Mouse (Mus musculus) limb, embryonic 10.5 days (tissue): Measurements from ENCODE around the gene Olfr1393. TPM values are rescaled to one million over a fixed set of nuclear protein-coding genes. Genes with fewer than 3 reads are reported as not detected.
A peak's percentile ranks its signal among the peaks of the same experiment; 100 is the strongest.

Experiments used
- DNase-seq: peaks from one replicate; pipeline ENCODE4 v3.0.0-alpha.2; 2017; ENCODE audit warnings: low spot score
- H3K27ac ChIP-seq: fragments of 300-500 bp; sonication (generic); 2 replicates; pipeline ENCODE4 v1.5.1; 2016; ENCODE audit warnings: mild to moderate bottlenecking
- H3K27me3 ChIP-seq: fragments of 300-500 bp; sonication (generic); 2 replicates; pipeline ENCODE4 v1.6.1; 2016; ENCODE audit warnings: low read depth, mild to moderate bottlenecking; ENCODE audit not compliant: poor library complexity, severe bottlenecking
- H3K36me3 ChIP-seq: fragments of 300-500 bp; sonication (generic); 2 replicates; pipeline ENCODE4 v1.6.1; 2016; ENCODE audit warnings: mild to moderate bottlenecking, moderate library complexity
- H3K4me1 ChIP-seq: fragments of 300-500 bp; sonication (generic); 2 replicates; pipeline ENCODE4 v1.6.1; 2016
- H3K4me3 ChIP-seq: fragments of 300-500 bp; sonication (generic); 2 replicates; pipeline ENCODE4 v1.5.1; 2016; ENCODE audit warnings: mild to moderate bottlenecking, moderate library complexity
- H3K9me3 ChIP-seq: fragments of 300-500 bp; sonication (generic); replicated peaks from 2 replicates; pipeline ENCODE4 v1.6.1; 2016; ENCODE audit warnings: mild to moderate bottlenecking
- WGBS: fragments of 180-500 bp; shearing (Covaris S2); methylation state at CpG from one replicate; pipeline ENCODE4 v1.1.7; 2016; 5-methylcytosine and 5-hydroxymethylcytosine counted together
- polyA plus RNA-seq: library from polyadenylated mRNA; unstranded; fragments of >200 nt; fragmentation: Nextera tagmentation; extraction: Ambion mirVana; gene quantifications from 2 replicates; pipeline ENCODE4 v1.2.1, GENCODE M21; 2016

Gene Olfr1393
- polyA plus RNA-seq, 1 experiment from 2014 or later, result not detected

GRCm38 (mm10) chr11:49260598-49261312, 17.3 kb upstream of the Olfr1393 start:
- H3K27ac ChIP-seq, result no peak overlapping the region
- H3K4me1 ChIP-seq, result no peaks in the 10 kb centered on the region
- peaks cover 70% of the 10 kb centered on the region for H3K36me3 ChIP-seq

GRCm38 (mm10) chr11:49261313-49261855, 16.7 kb upstream of the Olfr1393 start:
- no peaks in the 10 kb centered on the region for H3K9me3 ChIP-seq
- WGBS, result 92% methylated on average over 14 of the region's 14 CpGs
- no peak overlapping the region for H3K27ac ChIP-seq
- H3K4me3 ChIP-seq, result no peak overlapping the region
- DNase-seq, result no peak
- H3K36me3 ChIP-seq, result peaks cover 66% of the 10 kb centered on the region
- no peaks in the 10 kb centered on the region for H3K27me3 ChIP-seq
- no peaks in the 10 kb centered on the region for H3K4me1 ChIP-seq

More at GRCm38 (mm10) chr11:49260598-49261312, 17.3 kb upstream of the Olfr1393 start:
- no peaks in the 10 kb centered on the region for H3K9me3 ChIP-seq
- H3K27me3 ChIP-seq, result no peaks in the 10 kb centered on the region
- no peak for DNase-seq
- 94% methylated on average over 21 of the region's 21 CpGs for WGBS
- no peak overlapping the region for H3K4me3 ChIP-seq

GRCm38 (mm10) chr11:49262286-49262685, 15.8 kb upstream of the Olfr1393 start:
- H3K27me3 ChIP-seq, result no peaks in the 10 kb centered on the region
- H3K4me3 ChIP-seq, result no peak overlapping the region
- H3K4me1 ChIP-seq, result no peaks in the 10 kb centered on the region
- peaks cover 58% of the 10 kb centered on the region for H3K36me3 ChIP-seq
- WGBS, result 96% methylated on average over 5 of the region's 5 CpGs
- DNase-seq, result no peak
- no peaks in the 10 kb centered on the region for H3K9me3 ChIP-seq
- no peak overlapping the region for H3K27ac ChIP-seq

- H3K9me3 ChIP-seq, result no peaks in the 10 kb centered on the region
- H3K36me3 ChIP-seq, result peaks cover 54% of the 10 kb centered on the region
- H3K4me3 ChIP-seq, result no peak overlapping the region
- no peak overlapping the region for H3K27ac ChIP-seq
- no peaks in the 10 kb centered on the region for H3K27me3 ChIP-seq
- DNase-seq, result no peak
- WGBS, result 97% methylated on average over 6 of the region's 6 CpGs
- H3K4me1 ChIP-seq, result no peaks in the 10 kb centered on the region
These were observed 15.0 kb upstream of the Olfr1393 start for GRCm38 (mm10) chr11:49263149-49263548.

- no peaks in the 10 kb centered on the region for H3K9me3 ChIP-seq
- H3K36me3 ChIP-seq, result peaks cover 51% of the 10 kb centered on the region
- H3K4me1 ChIP-seq, result no peaks in the 10 kb centered on the region
- 89% methylated on average over 7 of the region's 7 CpGs for WGBS
- no peak overlapping the region for H3K4me3 ChIP-seq
- H3K27ac ChIP-seq, result no peak overlapping the region
- H3K27me3 ChIP-seq, result no peaks in the 10 kb centered on the region
- DNase-seq, result no peak
These were observed 14.0 kb upstream of the Olfr1393 start for GRCm38 (mm10) chr11:49264081-49264480.

GRCm38 (mm10) chr11:49264622-49265021, 13.5 kb upstream of the Olfr1393 start:
- Histone ChIP-seq H3K36me3 (peaks cover 50% of the 10 kb centered on the region), H3K9me3 (no peaks in the 10 kb centered on the region), H3K4me1 (no peaks in the 10 kb centered on the region), H3K4me3 (no peak overlapping the region), H3K27ac (no peak overlapping the region), H3K27me3 (no peaks in the 10 kb centered on the region)
- WGBS, result 79% methylated on average over 11 of the region's 11 CpGs
- no peak for DNase-seq

- DNase-seq, result no peak
- Histone ChIP-seq H3K27ac (no peak overlapping the region), H3K36me3 (peaks cover 45% of the 10 kb centered on the region), H3K9me3 (no peaks in the 10 kb centered on the region), H3K4me1 (no peaks in the 10 kb centered on the region), H3K4me3 (no peak overlapping the region), H3K27me3 (no peaks in the 10 kb centered on the region)
- WGBS, result 94% methylated on average over 8 of the region's 8 CpGs
These were observed 13.0 kb upstream of the Olfr1393 start for GRCm38 (mm10) chr11:49265101-49265500.

- Histone ChIP-seq H3K27ac (no peak overlapping the region), H3K36me3 (peaks cover 29% of the 10 kb centered on the region), H3K9me3 (no peaks in the 10 kb centered on the region), H3K4me3 (no peak overlapping the region), H3K27me3 (no peaks in the 10 kb centered on the region), H3K4me1 (no peaks in the 10 kb centered on the region)
- 90% methylated on average over 6 of the region's 6 CpGs for WGBS
- no peak for DNase-seq
These were observed 11.4 kb upstream of the Olfr1393 start for GRCm38 (mm10) chr11:49266671-49267070.

GRCm38 (mm10) chr11:49267316-49267715, 10.8 kb upstream of the Olfr1393 start:
- no peak overlapping the region for H3K27ac ChIP-seq
- peaks cover 23% of the 10 kb centered on the region for H3K36me3 ChIP-seq
- no peaks in the 10 kb centered on the region for H3K9me3 ChIP-seq
- H3K27me3 ChIP-seq, result no peaks in the 10 kb centered on the region
- no peak for DNase-seq
- 91% methylated on average over 10 of the region's 10 CpGs for WGBS
- H3K4me3 ChIP-seq, result no peak overlapping the region
- no peaks in the 10 kb centered on the region for H3K4me1 ChIP-seq

- 89% methylated on average over 15 of the region's 15 CpGs for WGBS
- no peaks in the 10 kb centered on the region for H3K4me1 ChIP-seq
- no peak overlapping the region for H3K27ac ChIP-seq
- no peaks in the 10 kb centered on the region for H3K27me3 ChIP-seq
- peaks cover 15% of the 10 kb centered on the region for H3K36me3 ChIP-seq
- DNase-seq, result no peak
- H3K4me3 ChIP-seq, result no peak overlapping the region
- no peaks in the 10 kb centered on the region for H3K9me3 ChIP-seq
These were observed 10.0 kb upstream of the Olfr1393 start for GRCm38 (mm10) chr11:49267970-49268579.

- WGBS, result 93% methylated on average over 9 of the region's 9 CpGs
- no peaks in the 10 kb centered on the region for H3K4me1 ChIP-seq
- H3K36me3 ChIP-seq, result 0 out of 2 replicates have a peak, but pooled peaks cover 5% of the 10 kb centered on the region
- no peak for DNase-seq
- H3K4me3 ChIP-seq, result no peak overlapping the region
- no peaks in the 10 kb centered on the region for H3K9me3 ChIP-seq
- H3K27ac ChIP-seq, result no peak overlapping the region
- no peaks in the 10 kb centered on the region for H3K27me3 ChIP-seq
These were observed 8.3 kb upstream of the Olfr1393 start for GRCm38 (mm10) chr11:49269761-49270160.

GRCm38 (mm10) chr11:49270368-49270767, 7.7 kb upstream of the Olfr1393 start:
- Histone ChIP-seq H3K36me3 (no peaks in the 10 kb centered on the region), H3K27me3 (no peaks in the 10 kb centered on the region), H3K9me3 (no peaks in the 10 kb centered on the region), H3K27ac (no peak overlapping the region), H3K4me3 (no peak overlapping the region), H3K4me1 (no peaks in the 10 kb centered on the region)
- WGBS, result 89% methylated on average over 4 of the region's 4 CpGs
- no peak for DNase-seq

- WGBS, result 33% methylated on average over 7 of the region's 7 CpGs
- no peaks in the 10 kb centered on the region for H3K27me3 ChIP-seq
- H3K27ac ChIP-seq, result no peak overlapping the region
- no peaks in the 10 kb centered on the region for H3K36me3 ChIP-seq
- no peak overlapping the region for H3K4me3 ChIP-seq
- H3K9me3 ChIP-seq, result no peaks in the 10 kb centered on the region
- DNase-seq, result peak; percentile 49
- H3K4me1 ChIP-seq, result no peaks in the 10 kb centered on the region
These were observed 6.8 kb upstream of the Olfr1393 start for GRCm38 (mm10) chr11:49271334-49271733.
